Mouse (Mus musculus) liver, embryonic 15.5 days (tissue): ENCODE measurements around the gene Olfr9. TPM values are rescaled to one million over a fixed set of nuclear protein-coding genes. Genes with fewer than 3 reads are reported as not detected.
"Not testable (repeated sequence)": the region's sequence is repeated elsewhere in the genome, so short reads cannot be mapped to it uniquely, and the experiment has no call there.

Source experiments
- ATAC-seq: fragments of 200-750 bp; cut with Nextera tagmentation; 2 replicates; pipeline ENCODE4 v1.8.0; 2017; ENCODE audit warnings: moderate number of reproducible peaks, mild to moderate bottlenecking, moderate library complexity; ENCODE audit not compliant: insufficient read depth
- H3K27ac ChIP-seq: fragments of 300-500 bp; sonication (generic); replicated peaks from 2 replicates; pipeline ENCODE4 v1.5.1; 2015; ENCODE audit warnings: mild to moderate bottlenecking, inconsistent platforms
- H3K27me3 ChIP-seq: fragments of 300-500 bp; sonication (generic); 2 replicates; pipeline ENCODE4 v1.6.1; 2015; ENCODE audit warnings: mild to moderate bottlenecking, inconsistent platforms
- H3K36me3 ChIP-seq: fragments of 300-500 bp; sonication (generic); replicated peaks from 2 replicates; pipeline ENCODE4 v1.6.1; 2015; ENCODE audit warnings: moderate library complexity, mild to moderate bottlenecking, inconsistent platforms
- H3K4me1 ChIP-seq: fragments of 300-500 bp; sonication (generic); replicated peaks from 2 replicates; pipeline ENCODE4 v1.6.1; 2015; ENCODE audit warnings: inconsistent platforms
- H3K4me2 ChIP-seq: fragments of 300-500 bp; sonication (generic); 2 replicates; pipeline ENCODE4 v1.6.1; 2015; ENCODE audit warnings: moderate library complexity, mild to moderate bottlenecking, inconsistent platforms
- H3K4me3 ChIP-seq: fragments of 300-500 bp; sonication (generic); replicated peaks from 2 replicates; pipeline ENCODE4 v1.5.1; 2015; ENCODE audit warnings: mild to moderate bottlenecking, inconsistent platforms
- H3K9ac ChIP-seq: fragments of 300-500 bp; sonication (generic); 2 replicates; pipeline ENCODE4 v1.6.1; 2015; ENCODE audit warnings: moderate library complexity, mild to moderate bottlenecking, inconsistent platforms
- H3K9me3 ChIP-seq: fragments of 300-500 bp; sonication (generic); replicated peaks from 2 replicates; pipeline ENCODE4 v1.6.1; 2016; ENCODE audit warnings: inconsistent platforms
- WGBS: fragments of 180-500 bp; shearing (Covaris S2); methylation state at CpG from one replicate; pipeline ENCODE4 v1.1.7; 2015; ENCODE audit warnings: mixed read lengths; ENCODE audit not compliant: insufficient replicate concordance; 5-methylcytosine and 5-hydroxymethylcytosine counted together
- polyA plus RNA-seq: library from polyadenylated mRNA; unstranded; fragments of >200 nt; fragmentation: Nextera tagmentation; extraction: Ambion mirVana; gene quantifications from 2 replicates; pipeline ENCODE4 v1.2.1, GENCODE M21; 2015

The Olfr9 gene
- not detected in 2 replicates for polyA plus RNA-seq

DNA sequence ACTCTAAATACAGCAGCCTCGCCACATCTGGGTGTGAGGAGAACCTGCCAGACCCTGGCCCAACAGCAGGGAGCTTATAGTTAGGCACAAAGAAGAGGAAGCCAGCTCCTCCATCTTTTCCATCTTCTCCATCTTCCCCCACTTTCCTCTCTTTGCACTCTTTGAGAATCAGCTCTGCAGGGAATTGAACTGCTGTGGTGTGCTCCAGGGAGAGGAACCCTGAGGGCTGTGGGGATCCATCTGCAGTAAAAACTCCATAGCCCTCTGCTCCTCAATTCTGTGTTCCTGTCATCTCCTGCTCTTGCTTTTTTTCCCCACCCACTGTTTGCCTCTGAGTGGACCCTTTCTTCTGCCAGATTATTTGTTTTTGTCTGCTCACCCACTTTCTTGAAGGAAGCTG is at the start of gene Olfr9:
Gene Olfr9, plus strand, starts transcription at position 301 of the 400 bp plus-strand sequence.
- H3K9me3 ChIP-seq, H3K27me3 ChIP-seq, H3K4me1 ChIP-seq, H3K9ac ChIP-seq, H3K27ac ChIP-seq, H3K4me3 ChIP-seq, H3K36me3 ChIP-seq, H3K4me2 ChIP-seq, ATAC-seq: not testable (repeated sequence)
- 32% methylated on average over 1 of the region's 1 CpGs for WGBS

DNA sequence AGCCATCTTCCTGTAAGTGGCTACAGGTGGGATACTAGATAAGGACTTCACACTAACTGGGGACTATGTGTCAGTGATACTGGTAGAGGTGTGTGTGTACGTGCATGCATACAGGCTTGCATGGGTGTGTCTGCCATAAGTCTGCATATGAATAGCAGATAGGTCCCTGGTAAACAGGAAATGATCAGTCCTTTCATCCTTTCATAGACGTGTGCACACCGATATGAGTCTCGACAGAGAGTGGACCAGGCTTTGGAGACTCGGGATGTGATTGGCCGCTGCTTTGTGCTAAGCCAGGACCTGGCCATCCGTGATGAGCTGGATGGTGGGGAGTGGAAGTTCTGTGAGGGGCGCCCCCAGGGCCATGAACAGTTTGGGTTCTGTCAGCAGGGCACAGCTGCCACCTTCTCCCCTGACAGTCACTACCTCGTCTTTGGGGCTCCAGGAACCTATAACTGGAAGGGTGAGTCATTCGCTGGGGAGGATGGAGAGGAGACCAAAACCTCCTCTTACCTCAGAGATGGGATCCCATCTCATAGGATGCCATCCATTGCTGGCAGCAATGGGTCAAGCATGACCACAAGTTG is 48.7 kb upstream of the Olfr9 start:
- no peak for ATAC-seq
- WGBS = 56% methylated on average over 10 of the region's 10 CpGs
- H3K4me3 ChIP-seq = no peak overlapping the region
- peaks cover 65% of the 10 kb centered on the region for H3K27me3 ChIP-seq
- H3K9me3 ChIP-seq = no peaks in the 10 kb centered on the region
- H3K36me3 ChIP-seq = no peaks in the 10 kb centered on the region
- no peak overlapping the region for H3K27ac ChIP-seq
- no peak overlapping the region for H3K4me2 ChIP-seq
- H3K9ac ChIP-seq = no peak overlapping the region
- no peaks in the 10 kb centered on the region for H3K4me1 ChIP-seq

DNA sequence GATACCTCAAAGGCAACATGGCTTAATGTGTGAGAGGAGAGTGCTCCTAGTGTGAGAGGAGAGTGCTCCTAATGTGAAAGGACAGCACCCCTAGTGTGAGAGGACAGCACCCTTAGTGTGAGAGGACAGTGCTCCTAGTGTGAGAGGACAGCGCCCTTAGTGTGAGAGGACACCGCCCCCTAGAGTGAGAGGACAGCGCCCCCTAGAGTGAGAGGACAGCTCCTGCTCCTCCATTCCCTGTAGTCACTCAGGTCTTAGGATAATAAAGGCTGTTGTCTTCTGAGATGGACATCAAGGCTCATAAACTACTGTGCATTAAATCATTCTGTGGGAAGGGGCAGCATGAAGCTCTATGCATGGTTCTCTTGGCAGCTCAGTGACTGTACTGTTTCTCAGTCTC is 43.6 kb upstream of the Olfr9 start:
- ATAC-seq = no peak
- no peak overlapping the region for H3K4me2 ChIP-seq
- no peak overlapping the region for H3K4me3 ChIP-seq
- no peaks in the 10 kb centered on the region for H3K4me1 ChIP-seq
- no peaks in the 10 kb centered on the region for H3K9me3 ChIP-seq
- H3K36me3 ChIP-seq = no peaks in the 10 kb centered on the region
- H3K9ac ChIP-seq = no peak overlapping the region
- no peak overlapping the region for H3K27ac ChIP-seq
- peaks cover 67% of the 10 kb centered on the region for H3K27me3 ChIP-seq
- WGBS = 19% methylated on average over 3 of the region's 3 CpGs

DNA sequence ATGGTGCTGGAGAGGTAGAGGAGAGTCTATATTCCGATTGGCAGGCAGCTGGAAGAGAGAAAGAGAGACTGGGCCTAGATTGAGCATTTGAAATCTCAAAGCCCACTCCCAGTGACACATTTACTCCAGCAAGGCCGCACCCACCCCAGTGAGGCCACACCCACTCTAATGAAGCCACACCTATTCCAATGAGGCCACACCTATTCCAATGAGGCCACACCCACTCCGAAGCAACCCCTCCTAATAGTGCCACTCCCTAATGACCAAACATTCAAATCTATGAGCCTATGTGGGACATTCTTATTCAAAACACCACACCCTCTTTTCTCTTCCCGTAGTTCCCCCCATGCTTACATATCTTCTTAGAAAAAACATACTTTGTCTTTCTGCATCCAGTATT is 41.7 kb upstream of the Olfr9 start:
- 71% methylated on average over 4 of the region's 4 CpGs for WGBS
- Histone ChIP-seq H3K4me1 (no peaks in the 10 kb centered on the region), H3K27ac (no peak overlapping the region), H3K36me3 (no peaks in the 10 kb centered on the region), H3K4me2 (no peak overlapping the region), H3K9ac (no peak overlapping the region), H3K27me3 (peaks cover 65% of the 10 kb centered on the region), H3K4me3 (no peak overlapping the region), H3K9me3 (no peaks in the 10 kb centered on the region)
- ATAC-seq = no peak

DNA sequence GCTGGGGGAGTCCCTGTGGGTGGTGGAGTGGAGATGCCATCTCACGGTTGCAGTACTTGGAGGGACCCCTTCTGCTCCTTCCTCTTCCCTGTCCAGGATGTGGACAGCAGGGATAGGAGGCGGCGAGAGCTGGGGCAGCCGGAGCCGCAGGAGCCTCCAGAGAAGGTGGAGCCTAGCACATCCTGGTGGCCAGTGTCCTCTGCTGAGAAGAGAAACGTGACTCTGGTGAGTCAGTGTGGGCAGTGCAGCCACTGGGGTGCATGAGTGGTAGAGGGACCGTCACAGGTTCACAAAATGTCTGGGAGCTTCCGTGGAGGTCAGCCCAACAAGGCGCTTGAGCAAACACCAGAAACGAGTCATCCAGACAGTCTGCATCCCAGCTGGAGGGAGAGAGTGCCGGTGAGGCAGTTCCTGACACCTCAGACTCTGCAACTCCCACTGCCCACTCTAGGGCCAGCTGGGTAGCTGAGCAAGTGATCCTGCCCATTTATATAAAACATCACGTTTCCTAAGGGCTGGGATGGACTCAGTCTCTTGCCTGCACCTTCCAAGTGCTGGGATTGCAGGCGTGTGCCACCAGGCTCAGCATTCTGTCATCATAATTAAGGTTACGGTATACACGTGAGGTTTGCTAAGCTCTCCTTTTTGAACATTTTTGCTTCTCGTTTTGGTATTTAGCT is 38.9 kb upstream of the Olfr9 start:
- Histone ChIP-seq H3K4me2 (no peak overlapping the region), H3K27me3 (peaks cover 58% of the 10 kb centered on the region), H3K27ac (no peak overlapping the region), H3K9me3 (no peaks in the 10 kb centered on the region), H3K9ac (no peak overlapping the region), H3K4me3 (no peak overlapping the region), H3K36me3 (no peaks in the 10 kb centered on the region), H3K4me1 (no peaks in the 10 kb centered on the region)
- no peak for ATAC-seq
- WGBS = 44% methylated on average over 16 of the region's 16 CpGs

DNA sequence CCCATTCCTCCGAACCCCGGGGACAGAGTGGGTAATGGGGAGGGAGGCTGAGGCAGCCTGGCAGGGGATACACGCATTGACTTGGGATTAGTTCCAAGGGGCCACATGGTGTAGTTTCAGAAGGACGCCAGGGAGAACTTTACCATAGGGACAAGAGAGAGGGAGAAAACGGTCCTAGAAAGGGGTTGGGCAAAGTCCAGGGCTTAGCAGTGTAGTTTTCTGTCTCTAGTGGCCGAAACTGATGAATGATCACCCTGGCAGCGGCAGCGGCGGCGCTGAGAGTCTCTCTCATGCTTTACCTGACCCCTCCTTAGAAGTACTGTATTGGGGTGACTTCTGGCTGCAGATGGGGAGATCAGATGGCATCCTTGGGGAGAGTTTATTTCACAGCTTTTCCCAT is 30.9 kb upstream of the Olfr9 start:
- Histone ChIP-seq H3K27me3 (peaks cover 59% of the 10 kb centered on the region), H3K4me2 (no peak overlapping the region), H3K36me3 (no peaks in the 10 kb centered on the region), H3K4me3 (no peak overlapping the region), H3K4me1 (no peaks in the 10 kb centered on the region), H3K9me3 (no peaks in the 10 kb centered on the region), H3K27ac (no peak overlapping the region), H3K9ac (no peak overlapping the region)
- 62% methylated on average over 10 of the region's 10 CpGs for WGBS
- no peak for ATAC-seq

DNA sequence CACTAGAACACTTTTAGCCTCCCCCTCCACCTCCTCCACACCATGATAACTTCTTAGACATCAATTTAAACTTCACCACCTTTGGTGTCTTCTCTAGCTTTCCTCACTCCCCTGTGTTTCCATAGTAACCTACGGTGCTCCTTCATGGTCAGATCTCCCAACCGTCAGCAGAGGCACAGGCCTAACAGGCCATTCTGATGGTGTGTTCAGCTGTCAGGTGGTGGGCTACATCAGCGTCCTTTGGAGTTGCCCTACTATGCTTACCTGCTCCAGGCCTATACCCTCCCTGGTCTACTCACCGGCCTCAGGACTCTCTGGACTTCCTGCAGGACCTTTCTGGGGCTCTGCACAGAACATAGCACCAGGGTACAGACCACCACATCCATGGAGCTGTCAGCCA is 29.1 kb upstream of the Olfr9 start:
- H3K9ac ChIP-seq = no peak overlapping the region
- no peak overlapping the region for H3K4me2 ChIP-seq
- H3K9me3 ChIP-seq = no peaks in the 10 kb centered on the region
- WGBS = 58% methylated on average over 4 of the region's 4 CpGs
- no peaks in the 10 kb centered on the region for H3K36me3 ChIP-seq
- H3K4me1 ChIP-seq = no peaks in the 10 kb centered on the region
- no peak overlapping the region for H3K4me3 ChIP-seq
- no peak overlapping the region for H3K27ac ChIP-seq
- ATAC-seq = no peak
- H3K27me3 ChIP-seq = peaks cover 53% of the 10 kb centered on the region

DNA sequence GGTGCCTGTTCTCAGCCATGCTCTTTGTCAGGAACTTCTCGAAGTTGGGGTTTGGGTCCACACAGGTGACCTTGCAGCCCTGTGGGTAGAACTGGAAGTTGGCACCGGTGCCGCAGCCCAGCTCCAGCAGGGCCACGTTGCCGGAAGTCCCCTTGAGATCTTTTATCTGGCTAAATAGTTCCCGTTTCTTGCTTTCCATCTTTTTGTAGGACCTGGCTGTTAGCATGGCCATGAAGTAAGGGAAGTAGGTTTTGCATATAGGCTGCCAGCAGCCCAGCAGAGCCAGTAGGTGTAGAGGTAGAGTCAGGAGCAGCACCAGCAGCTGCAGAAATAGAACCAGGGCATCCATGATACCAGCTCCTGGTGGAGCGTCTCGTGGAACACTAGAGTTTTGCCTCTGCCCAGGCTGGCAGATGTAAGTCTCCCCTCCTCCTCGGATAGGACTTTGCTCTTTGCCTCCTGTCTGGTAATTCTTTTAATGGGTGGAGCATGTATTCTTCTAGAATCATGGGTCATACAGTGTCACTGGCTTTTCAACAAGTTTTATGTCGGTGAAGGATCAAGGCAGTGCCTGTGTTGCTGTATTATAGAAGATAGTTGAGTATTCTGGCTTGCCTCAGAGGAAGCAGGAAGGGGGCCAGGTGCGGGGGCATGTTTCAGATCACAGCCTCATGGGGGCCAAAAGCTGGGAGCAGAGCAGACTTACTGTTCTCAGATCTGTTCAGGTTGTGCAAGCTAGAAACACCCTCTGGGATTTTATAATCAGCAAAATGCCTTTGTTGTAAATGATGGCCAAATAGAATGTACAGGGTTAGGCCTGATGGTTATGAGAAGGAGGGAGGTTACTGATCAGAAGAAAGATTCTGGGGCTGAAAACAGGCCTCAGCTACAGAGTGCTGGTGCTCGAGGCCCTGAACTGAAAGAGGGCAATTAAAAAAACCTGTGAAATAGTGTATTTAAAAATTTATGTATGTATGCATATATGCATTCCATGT is 28.3 kb upstream of the Olfr9 start, which contains the start of gene Mettl7b:
Gene Mettl7b, minus strand, starts transcription at position 399 of the 995 bp plus-strand sequence.
- no peaks in the 10 kb centered on the region; the same call in 1 of the 2 replicates for H3K4me1 ChIP-seq
- no peaks in the 10 kb centered on the region for H3K36me3 ChIP-seq
- ATAC-seq = no peak
- 59% methylated on average over 12 of the region's 12 CpGs for WGBS
- no peak within 1 kb of the TSS for H3K4me3 ChIP-seq
- peaks cover 48% of the 10 kb centered on the region for H3K27me3 ChIP-seq
- no peaks in the 10 kb centered on the region for H3K9me3 ChIP-seq
- H3K4me2 ChIP-seq = no peak within 1 kb of the TSS
- H3K27ac ChIP-seq = no peak within 1 kb of the TSS
- H3K9ac ChIP-seq = no peak within 1 kb of the TSS

DNA sequence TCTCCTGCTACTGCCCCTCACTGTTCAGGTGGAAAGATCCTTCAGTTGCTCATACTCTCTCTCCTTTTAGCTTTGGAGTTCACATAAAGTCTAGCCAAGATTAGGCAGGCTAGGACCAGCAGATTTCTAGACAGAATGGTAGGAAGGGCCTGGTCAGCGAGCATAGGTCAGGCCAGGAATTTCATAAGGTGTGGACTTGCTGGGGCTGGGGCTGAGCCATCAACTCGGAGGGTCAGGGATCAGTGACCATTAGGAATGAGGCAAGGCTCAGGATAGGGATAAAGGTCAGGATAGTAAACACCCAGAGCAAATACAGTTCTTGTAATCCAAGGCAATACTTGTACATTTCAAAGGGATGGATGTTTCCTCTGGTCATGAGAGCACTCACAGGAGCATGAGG is 24.3 kb upstream of the Olfr9 start:
- Histone ChIP-seq H3K27me3 (peaks cover 25% of the 10 kb centered on the region), H3K9ac (no peak overlapping the region), H3K4me1 (no peaks in the 10 kb centered on the region; the same call in 1 of the 2 replicates), H3K4me2 (no peak overlapping the region), H3K9me3 (no peaks in the 10 kb centered on the region), H3K27ac (no peak overlapping the region), H3K4me3 (no peak overlapping the region), H3K36me3 (no peaks in the 10 kb centered on the region)
- WGBS = 45% methylated on average over 2 of the region's 2 CpGs
- ATAC-seq = peak; percentile 84

DNA sequence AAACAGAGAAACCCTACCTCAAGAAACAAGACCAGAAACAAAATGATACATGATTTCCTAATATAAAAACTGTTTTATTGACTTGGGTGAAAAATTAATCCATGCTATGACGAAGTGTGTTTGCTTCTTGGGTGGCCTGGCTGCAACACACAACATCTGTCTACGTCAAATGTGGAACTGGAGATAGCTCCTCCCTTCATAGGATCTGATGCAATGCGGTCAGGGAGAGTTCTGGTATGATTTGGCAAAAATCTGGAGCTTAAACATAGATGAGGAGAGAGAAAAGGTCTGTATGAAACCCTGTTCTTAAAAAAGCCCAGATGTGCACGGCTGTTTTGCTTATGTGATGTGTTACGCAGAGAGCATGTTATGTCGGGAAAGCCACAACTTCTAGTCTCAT is 23.4 kb upstream of the Olfr9 start:
- Histone ChIP-seq H3K4me1 (no peaks in the 10 kb centered on the region; the same call in 1 of the 2 replicates), H3K9ac (no peak overlapping the region), H3K27ac (no peak overlapping the region), H3K9me3 (no peaks in the 10 kb centered on the region), H3K4me3 (no peak overlapping the region), H3K36me3 (no peaks in the 10 kb centered on the region), H3K4me2 (no peak overlapping the region), H3K27me3 (peaks cover 24% of the 10 kb centered on the region)
- 45% methylated on average over 6 of the region's 6 CpGs for WGBS
- ATAC-seq = no peak

DNA sequence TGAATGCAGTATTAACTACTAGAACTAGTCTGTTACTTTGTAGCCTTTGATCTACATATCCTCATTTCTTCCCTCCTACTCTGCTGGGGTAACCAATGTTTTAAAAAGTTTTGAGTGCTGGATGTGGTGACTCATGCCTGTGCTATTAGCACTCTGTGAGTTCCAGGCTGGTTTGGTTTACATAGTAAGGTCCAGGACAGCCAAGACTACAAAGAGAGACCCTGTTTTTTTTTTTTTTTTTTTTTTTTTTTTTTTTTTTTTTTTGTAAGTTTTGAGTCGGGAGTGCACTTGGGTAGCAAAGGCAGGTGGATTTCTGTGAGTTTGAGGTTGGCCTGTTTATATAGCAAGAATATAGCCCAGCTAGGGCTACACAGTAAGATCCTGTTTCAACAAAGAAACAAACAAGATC is 20.9 kb upstream of the Olfr9 start:
- Histone ChIP-seq H3K9ac (no peak overlapping the region), H3K9me3 (no peaks in the 10 kb centered on the region), H3K36me3 (no peaks in the 10 kb centered on the region), H3K4me2 (no peak overlapping the region), H3K4me3 (no peak overlapping the region), H3K4me1 (no peaks in the 10 kb centered on the region; the same call in 1 of the 2 replicates), H3K27me3 (peaks cover 23% of the 10 kb centered on the region), H3K27ac (no peak overlapping the region)
- 26% methylated on average over 1 of the region's 1 CpGs for WGBS
- ATAC-seq = no peak
